Mouse (Mus musculus) olfactory bulb, adult 2 months (tissue): Measurements from ENCODE around the gene Serpinf2.

Experiments used
- CTCF ChIP-seq: fragments of 200-500 bp; IDR thresholded peaks from 2 replicates; pipeline ENCODE4 v1.5.1; 2012; ENCODE audit warnings: low read depth, mild to moderate bottlenecking, low read length, moderate library complexity; ENCODE audit not compliant: insufficient read depth
- POLR2A ChIP-seq: fragments of 200-500 bp; IDR thresholded peaks from 2 replicates; pipeline ENCODE4 v1.6.1; 2012; ENCODE audit warnings: mild to moderate bottlenecking, low read depth, low read length, moderate library complexity; ENCODE audit not compliant: insufficient read depth

GRCm38 (mm10) chr11:75450304-75450908 is 11.0 kb upstream of the Serpinf2 start:
- no peak for TF ChIP-seq CTCF
- TF ChIP-seq POLR2A: no peak
